Mouse (Mus musculus) intestine, embryonic 16.5 days (tissue): ENCODE results near the gene 4930579G24Rik. TPM values are rescaled to one million over a fixed set of nuclear protein-coding genes. Genes with fewer than 3 reads are reported as not detected.

ENCODE experiments used
- ATAC-seq: fragments of 200-750 bp; cut with Nextera tagmentation; 2 replicates; pipeline ENCODE4 v1.8.0; 2017; ENCODE audit warnings: moderate TSS enrichment, moderate library complexity
- H3K27ac ChIP-seq: fragments of 300-500 bp; sonication (generic); 2 replicates; pipeline ENCODE4 v1.5.1; 2014; ENCODE audit warnings: mild to moderate bottlenecking, low read length
- H3K27me3 ChIP-seq: fragments of 300-500 bp; sonication (generic); replicated peaks from 2 replicates; pipeline ENCODE4 v1.6.1; 2014; ENCODE audit warnings: low read length, control low read depth, mixed read lengths; ENCODE audit not compliant: control insufficient read depth, insufficient read depth
- H3K36me3 ChIP-seq: fragments of 300-500 bp; sonication (generic); 2 replicates; pipeline ENCODE4 v1.6.1; 2014; ENCODE audit warnings: low read length, control low read depth; ENCODE audit not compliant: control insufficient read depth, insufficient read depth
- H3K4me1 ChIP-seq: fragments of 300-500 bp; sonication (generic); 2 replicates; pipeline ENCODE4 v1.6.1; 2014; ENCODE audit warnings: low read length, control low read depth, mixed read lengths; ENCODE audit not compliant: control insufficient read depth, insufficient read depth
- H3K4me2 ChIP-seq: fragments of 300-500 bp; sonication (generic); 2 replicates; pipeline ENCODE4 v1.6.1; 2014; ENCODE audit warnings: low read depth, low read length, control low read depth
- H3K4me3 ChIP-seq: fragments of 300-500 bp; sonication (generic); 2 replicates; pipeline ENCODE4 v1.5.1; 2014; ENCODE audit warnings: mild to moderate bottlenecking, low read length
- H3K9ac ChIP-seq: fragments of 300-500 bp; sonication (generic); 2 replicates; pipeline ENCODE4 v1.6.1; 2014; ENCODE audit warnings: low read depth, low read length
- H3K9me3 ChIP-seq: fragments of 300-500 bp; sonication (generic); 2 replicates; pipeline ENCODE4 v1.6.1; 2016; ENCODE audit warnings: low read length, control low read depth; ENCODE audit not compliant: control insufficient read depth
- WGBS: fragments of 180-500 bp; shearing (Covaris S2); extraction: QIAGEN DNeasy Blood & Tissue Kit; methylation state at CpG from one replicate; pipeline ENCODE4 v1.1.7; 2014; 5-methylcytosine and 5-hydroxymethylcytosine counted together
- polyA plus RNA-seq: library from polyadenylated mRNA; unstranded; fragments of >200 nt; fragmentation: Nextera tagmentation; extraction: Ambion mirVana; gene quantifications from 2 replicates; pipeline ENCODE4 v1.2.1, GENCODE M21; 2015

Gene 4930579G24Rik
- polyA plus RNA-seq, 1 experiment from 2014 or later, result 19.9 TPM

DNA sequence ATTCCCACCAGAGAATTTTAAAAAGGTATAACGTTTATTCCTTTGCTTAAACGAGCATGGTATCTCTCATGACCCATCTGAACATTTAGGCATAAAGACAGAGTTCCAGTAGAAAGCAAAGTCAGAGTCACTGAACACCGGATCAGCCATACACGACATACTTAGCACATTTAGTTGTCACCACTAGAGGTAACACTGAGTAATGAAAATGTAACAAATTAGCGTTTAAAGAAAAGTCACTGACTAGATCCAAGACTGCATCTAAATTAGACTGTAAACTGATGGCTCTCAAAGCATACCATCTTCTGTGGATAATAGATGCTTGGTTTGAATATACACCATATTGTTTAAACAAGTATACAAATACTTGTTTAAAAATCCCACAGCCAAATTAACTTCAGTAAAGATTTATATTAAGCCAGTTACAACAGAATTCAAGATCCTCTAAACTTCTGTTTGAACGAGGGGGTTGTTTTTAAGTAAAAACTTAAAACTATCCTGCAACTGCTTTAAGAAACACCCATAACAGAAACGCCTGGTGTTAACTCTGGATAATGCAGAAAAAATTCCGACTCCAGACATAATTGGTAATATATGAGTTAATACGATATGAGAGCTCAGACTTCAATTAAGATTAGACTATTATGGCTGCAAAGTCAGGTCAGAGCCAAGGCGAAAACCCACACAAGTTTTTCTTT, 1.2 kb upstream of the 4930579G24Rik start:
- Histone ChIP-seq H3K4me3 (peak overlapping the region; percentile 82), H3K4me2 (peak overlapping the region; percentile 81), H3K9ac (peak overlapping the region; percentile 83), H3K36me3 (peaks cover 8% of the 10 kb centered on the region; the same call in 1 of the 2 replicates), H3K4me1 (no peaks in the 10 kb centered on the region), H3K27ac (peak overlapping the region; percentile 92), H3K27me3 (no peaks in the 10 kb centered on the region), H3K9me3 (no peaks in the 10 kb centered on the region)
- no peak for ATAC-seq
- 23% methylated on average over 10 of the region's 10 CpGs for WGBS

DNA sequence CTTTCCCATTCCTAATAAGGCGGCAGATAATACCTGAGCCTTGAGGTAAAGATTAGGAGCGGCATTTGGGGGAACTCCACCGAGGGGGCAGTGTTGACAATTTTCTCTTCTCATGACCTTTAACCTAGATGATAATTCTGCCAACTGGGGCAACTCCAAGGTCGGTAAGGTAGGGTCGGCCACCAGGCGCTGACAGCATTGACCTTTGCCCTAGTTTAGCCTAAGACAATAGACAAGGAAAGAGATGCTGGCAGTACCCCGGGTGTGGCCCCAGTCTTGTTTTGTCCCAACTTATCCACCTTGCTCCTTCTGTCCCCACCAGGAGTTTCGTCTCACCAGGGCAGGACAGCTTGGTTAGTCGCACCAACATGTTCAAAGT, 708 bp upstream of the 4930579G24Rik start:
- H3K36me3 ChIP-seq, result peaks cover 9% of the 10 kb centered on the region; the same call in 1 of the 2 replicates
- no peaks in the 10 kb centered on the region for H3K4me1 ChIP-seq
- peak overlapping the region; percentile 82 for H3K4me3 ChIP-seq
- H3K4me2 ChIP-seq, result peak overlapping the region; percentile 81
- no peaks in the 10 kb centered on the region for H3K9me3 ChIP-seq
- peak; percentile 50 for ATAC-seq
- H3K27me3 ChIP-seq, result no peaks in the 10 kb centered on the region
- 0% methylated on average over 9 of the region's 9 CpGs for WGBS
- peak overlapping the region; percentile 83 for H3K9ac ChIP-seq
- H3K27ac ChIP-seq, result peak overlapping the region; percentile 92

DNA sequence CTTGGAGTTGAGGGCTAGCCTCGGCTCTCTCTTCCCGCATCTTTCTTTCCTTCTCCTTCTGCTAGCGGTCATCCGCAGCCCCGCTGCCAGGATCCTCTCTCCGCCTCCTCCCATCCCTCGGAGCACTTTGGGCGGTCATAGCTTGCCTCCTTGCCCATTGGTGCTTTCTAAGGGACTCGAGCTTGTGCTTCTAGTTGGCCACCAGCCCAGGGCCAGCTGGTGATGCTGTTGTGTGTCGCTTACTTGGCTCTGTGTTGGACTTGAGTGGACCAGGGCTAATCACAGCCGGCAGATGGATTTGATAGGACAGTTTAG, 494 bp downstream of the 4930579G24Rik start, which contains the start of gene Etfdh:
Gene Etfdh, minus strand, starts transcription at position 85 of the 315 bp plus-strand sequence.
- H3K4me3 ChIP-seq, result peak within 1 kb of the TSS; percentile 82
- H3K36me3 ChIP-seq, result peaks cover 14% of the 10 kb centered on the region; the same call in 1 of the 2 replicates
- WGBS, result under 1% methylated on average over 11 of the region's 11 CpGs
- H3K27me3 ChIP-seq, result no peaks in the 10 kb centered on the region
- peak within 1 kb of the TSS; percentile 89 for H3K9ac ChIP-seq
- peak within 1 kb of the TSS; percentile 92 for H3K27ac ChIP-seq
- ATAC-seq, result peak; percentile 36
- no peaks in the 10 kb centered on the region for H3K4me1 ChIP-seq
- H3K4me2 ChIP-seq, result peak within 1 kb of the TSS; percentile 81
- H3K9me3 ChIP-seq, result no peaks in the 10 kb centered on the region

DNA sequence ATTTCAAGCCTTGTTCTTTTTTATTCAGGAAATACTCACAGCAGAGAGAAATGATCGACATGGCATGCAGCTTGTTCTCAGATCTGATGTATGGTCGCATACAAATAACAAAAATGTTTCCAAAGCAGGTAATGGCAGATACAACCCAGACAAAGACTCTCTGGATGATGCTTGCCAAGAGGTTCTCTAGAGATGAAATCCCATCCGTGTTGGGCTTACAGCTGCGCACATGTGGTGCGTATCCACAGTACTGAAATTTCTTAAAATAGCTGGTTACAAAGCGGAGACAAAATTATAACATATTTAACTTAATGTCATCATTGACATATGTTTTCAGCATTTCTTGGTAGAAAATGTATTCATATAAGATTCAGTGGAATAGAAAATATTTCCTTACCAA, 23.2 kb downstream of the 4930579G24Rik start:
- Histone ChIP-seq H3K4me2 (no peak overlapping the region), H3K27ac (no peak overlapping the region), H3K4me3 (no peak overlapping the region), H3K36me3 (no peaks in the 10 kb centered on the region), H3K4me1 (no peaks in the 10 kb centered on the region), H3K9me3 (no peaks in the 10 kb centered on the region), H3K27me3 (no peaks in the 10 kb centered on the region), H3K9ac (no peak overlapping the region)
- no peak for ATAC-seq
- WGBS, result 83% methylated on average over 6 of the region's 6 CpGs

DNA sequence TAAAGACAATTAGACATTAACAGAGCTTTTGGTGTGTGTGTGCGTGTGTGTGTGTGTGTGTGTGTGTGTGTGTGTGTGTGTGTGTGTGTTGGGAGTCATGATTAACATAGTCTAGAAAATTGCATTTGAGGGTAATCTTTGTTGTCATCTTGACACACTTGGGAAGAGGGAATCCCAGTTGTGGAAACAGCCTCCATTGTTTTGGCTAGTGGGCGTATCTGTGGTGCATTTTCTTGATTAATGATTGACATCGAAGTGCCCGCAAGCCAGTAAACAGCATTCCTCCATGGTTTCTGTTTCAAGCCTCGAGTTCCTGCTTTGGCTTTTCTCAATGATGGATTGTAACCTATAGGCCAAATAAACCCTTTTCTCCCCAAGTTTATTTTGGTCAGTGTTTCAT, 27.8 kb downstream of the 4930579G24Rik start:
- 30% methylated on average over 5 of the region's 5 CpGs for WGBS
- no peaks in the 10 kb centered on the region for H3K27me3 ChIP-seq
- no peaks in the 10 kb centered on the region for H3K9me3 ChIP-seq
- no peak for ATAC-seq
- no peaks in the 10 kb centered on the region for H3K4me1 ChIP-seq
- no peak overlapping the region for H3K9ac ChIP-seq
- no peak overlapping the region for H3K4me3 ChIP-seq
- no peak overlapping the region for H3K4me2 ChIP-seq
- H3K27ac ChIP-seq, result no peak overlapping the region
- no peaks in the 10 kb centered on the region for H3K36me3 ChIP-seq

DNA sequence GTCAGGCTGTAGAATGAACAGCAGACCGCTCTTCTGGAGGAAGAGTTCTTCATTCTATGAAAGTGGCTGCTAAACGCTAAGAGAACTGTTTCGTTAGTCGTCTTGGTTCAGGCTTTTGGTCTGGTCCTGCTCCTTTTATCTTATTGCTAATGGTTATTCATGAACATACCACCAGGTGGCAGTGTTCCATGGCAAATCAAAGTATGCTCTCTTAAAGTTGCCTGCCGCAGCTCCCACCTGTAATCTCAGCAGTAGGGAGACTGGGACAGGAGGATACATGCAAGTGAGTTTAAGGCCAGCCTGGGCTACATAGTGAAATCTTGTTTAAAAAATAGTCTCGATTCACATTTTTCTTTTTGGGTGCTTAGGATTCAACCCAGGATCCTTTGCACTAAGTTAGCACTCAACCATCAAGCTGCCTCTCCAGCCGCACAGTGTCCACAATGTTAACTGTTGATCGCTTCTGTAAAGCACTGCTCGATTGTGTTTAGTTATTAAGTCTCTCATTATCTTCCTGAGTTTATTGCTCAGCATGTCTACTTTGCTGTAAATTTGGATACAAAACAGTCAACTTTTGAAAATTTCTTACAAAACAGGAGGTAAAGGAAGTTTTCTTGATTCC, 36.0 kb downstream of the 4930579G24Rik start:
- 35% methylated on average over 9 of the region's 9 CpGs for WGBS

DNA sequence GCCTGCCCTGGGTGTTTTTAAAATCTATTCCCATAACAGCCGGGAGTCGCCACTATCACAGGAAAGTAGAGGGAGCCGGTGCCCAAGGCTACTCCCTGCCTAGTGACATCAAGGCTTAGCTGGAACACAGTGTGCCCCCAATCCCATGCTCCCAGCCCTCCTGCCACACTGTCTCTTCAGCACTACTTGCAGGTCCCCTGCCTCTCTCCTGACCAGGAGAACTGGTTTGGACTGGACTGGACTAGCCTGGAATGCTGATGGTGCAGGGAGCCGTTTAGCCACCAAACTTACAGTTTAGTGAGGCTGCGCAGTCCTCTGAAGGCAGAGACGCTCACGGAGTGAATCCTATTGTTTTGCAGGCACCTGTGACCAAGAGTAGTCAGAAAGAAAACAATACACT, 41.7 kb downstream of the 4930579G24Rik start:
- no peaks in the 10 kb centered on the region for H3K36me3 ChIP-seq
- H3K9me3 ChIP-seq, result no peaks in the 10 kb centered on the region
- H3K4me1 ChIP-seq, result no peaks in the 10 kb centered on the region
- no peak overlapping the region for H3K4me3 ChIP-seq
- no peak overlapping the region for H3K27ac ChIP-seq
- H3K27me3 ChIP-seq, result no peaks in the 10 kb centered on the region
- H3K4me2 ChIP-seq, result no peak overlapping the region
- no peak overlapping the region for H3K9ac ChIP-seq
- ATAC-seq, result no peak
- 76% methylated on average over 7 of the region's 7 CpGs for WGBS

More for the DNA sequence above, 36.0 kb downstream of the 4930579G24Rik start:
- no peak overlapping the region for H3K27ac ChIP-seq
- H3K27me3 ChIP-seq, result no peaks in the 10 kb centered on the region
- H3K9me3 ChIP-seq, result no peaks in the 10 kb centered on the region
- no peak overlapping the region for H3K4me2 ChIP-seq
- H3K4me1 ChIP-seq, result no peaks in the 10 kb centered on the region
- H3K36me3 ChIP-seq, result no peaks in the 10 kb centered on the region
- no peak overlapping the region for H3K9ac ChIP-seq
- H3K4me3 ChIP-seq, result no peak overlapping the region
- ATAC-seq, result 0 out of 2 replicates have a peak, but pooled peaks have one; percentile 21

DNA sequence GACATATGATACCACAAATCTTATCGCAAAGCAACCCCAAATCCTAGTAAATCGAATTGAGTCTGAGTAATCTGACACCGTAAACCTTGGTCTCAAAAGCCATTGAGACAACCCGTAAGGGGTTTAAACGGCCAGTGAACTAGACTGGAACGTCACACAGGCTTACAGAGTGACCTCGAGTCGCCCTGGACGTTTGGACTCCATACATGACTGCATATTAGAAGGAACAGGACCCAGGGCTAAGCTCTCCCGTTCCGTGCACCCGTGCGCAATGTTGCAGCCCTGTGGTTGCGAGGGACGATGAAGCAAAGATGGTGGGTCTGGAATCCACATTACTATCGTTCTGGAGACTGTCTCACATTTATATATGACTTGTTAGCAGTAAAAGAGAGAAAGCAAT, 43.3 kb downstream of the 4930579G24Rik start:
- H3K9ac ChIP-seq, result no peak overlapping the region
- 78% methylated on average over 16 of the region's 16 CpGs for WGBS
- no peak overlapping the region for H3K27ac ChIP-seq
- H3K4me2 ChIP-seq, result no peak overlapping the region
- no peak for ATAC-seq
- H3K36me3 ChIP-seq, result no peaks in the 10 kb centered on the region
- H3K4me1 ChIP-seq, result no peaks in the 10 kb centered on the region
- H3K4me3 ChIP-seq, result no peak overlapping the region
- no peaks in the 10 kb centered on the region for H3K27me3 ChIP-seq
- H3K9me3 ChIP-seq, result no peaks in the 10 kb centered on the region

DNA sequence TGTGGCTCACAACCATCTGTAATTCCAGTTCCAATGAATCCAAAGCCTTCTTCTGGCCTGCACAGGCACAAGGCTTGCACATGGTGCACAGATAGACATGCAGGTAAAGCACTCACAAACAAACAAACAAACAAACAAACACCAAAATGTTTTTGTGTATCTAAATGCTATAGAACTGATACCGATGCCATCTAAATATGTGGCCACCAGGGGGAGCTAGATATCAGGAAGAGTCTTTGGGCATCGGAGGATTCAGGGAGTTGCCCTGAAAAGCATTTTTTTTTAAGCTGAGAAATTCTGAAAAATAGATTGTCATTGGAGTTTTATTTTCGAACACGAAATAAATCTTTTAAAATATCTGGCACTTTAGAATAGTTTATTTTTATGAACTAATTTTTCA, 44.2 kb downstream of the 4930579G24Rik start:
- WGBS, result 16% methylated on average over 4 of the region's 4 CpGs

More for the DNA sequence above, 44.2 kb downstream of the 4930579G24Rik start:
- Histone ChIP-seq H3K4me2 (no peak overlapping the region), H3K27me3 (no peaks in the 10 kb centered on the region), H3K9me3 (no peaks in the 10 kb centered on the region), H3K27ac (no peak overlapping the region), H3K9ac (no peak overlapping the region), H3K4me1 (no peaks in the 10 kb centered on the region), H3K4me3 (no peak overlapping the region), H3K36me3 (no peaks in the 10 kb centered on the region)
- no peak for ATAC-seq
